Mouse (Mus musculus) forelimb bud, embryonic 11.5 days (tissue): Measurements from ENCODE around the gene Lpgat1.

Source experiments
- DNase-seq: peaks from one replicate; pipeline ENCODE4 v3.0.0-alpha.2; 2012; ENCODE audit warnings: low read depth, low spot score

Lpgat1 gene

DNA sequence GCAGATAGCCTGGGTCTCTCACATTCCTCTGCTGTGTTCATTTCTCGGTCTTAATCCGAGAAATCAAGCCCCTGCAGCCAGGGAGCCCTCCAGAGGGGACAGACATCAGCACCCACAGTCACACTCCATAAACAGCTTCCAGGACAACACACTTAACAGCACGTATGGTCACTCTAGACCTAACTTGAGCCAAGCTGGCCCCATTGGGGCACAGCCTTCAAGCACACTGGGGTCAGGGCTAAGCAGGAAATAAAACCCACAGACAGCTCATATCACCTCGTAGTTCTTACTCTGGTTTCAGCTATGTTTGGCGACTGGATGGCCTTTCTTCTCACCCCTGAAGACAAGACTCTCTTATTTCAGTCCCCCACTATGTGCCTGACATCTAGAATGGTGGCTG, 87.1 kb downstream of the Lpgat1 start:
- no peak for DNase-seq

DNA sequence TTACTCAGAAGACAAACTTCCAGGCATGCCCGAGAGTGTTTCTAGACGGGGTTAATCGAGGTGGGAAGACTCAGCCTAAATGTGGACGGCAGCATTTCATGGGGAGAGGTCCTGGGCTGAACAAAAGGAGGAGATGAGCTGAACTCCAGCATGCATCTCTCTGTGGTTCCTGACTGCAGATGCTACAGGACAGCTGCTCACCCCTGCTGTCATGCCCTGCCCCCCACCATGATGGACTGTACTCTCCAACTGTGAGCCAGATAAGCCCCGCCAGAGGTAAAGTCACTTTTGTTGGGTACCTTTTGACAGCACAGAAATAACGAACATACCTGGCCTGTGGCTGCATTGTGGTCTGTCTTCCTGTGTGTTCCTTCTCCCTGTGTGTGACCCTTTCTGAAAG, 88.2 kb downstream of the Lpgat1 start:
- DNase-seq = no peak

- DNase-seq = no peak
Measured at GRCm38 (mm10) chr1:191806740-191807139, 89.1 kb downstream of the Lpgat1 start.

DNA sequence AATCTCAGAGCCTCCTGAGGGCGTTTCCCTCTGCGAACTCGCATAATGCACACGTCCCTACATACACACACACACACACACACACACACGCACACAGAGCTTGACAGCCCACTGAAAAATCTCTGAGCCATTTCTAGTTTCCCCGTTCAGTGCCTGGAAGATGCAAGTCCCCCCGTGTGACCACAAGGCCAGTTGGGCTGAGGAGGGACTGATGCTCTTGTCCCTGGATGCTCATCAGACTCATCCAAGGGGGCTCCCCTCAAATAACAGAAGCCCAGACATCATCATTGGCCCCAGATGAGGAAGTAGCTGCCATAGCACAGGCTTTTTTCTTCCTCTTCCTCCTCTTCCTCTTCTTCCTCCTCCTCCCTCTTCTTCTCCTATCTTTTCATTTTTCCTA, 90.3 kb downstream of the Lpgat1 start:
- no peak for DNase-seq

DNA sequence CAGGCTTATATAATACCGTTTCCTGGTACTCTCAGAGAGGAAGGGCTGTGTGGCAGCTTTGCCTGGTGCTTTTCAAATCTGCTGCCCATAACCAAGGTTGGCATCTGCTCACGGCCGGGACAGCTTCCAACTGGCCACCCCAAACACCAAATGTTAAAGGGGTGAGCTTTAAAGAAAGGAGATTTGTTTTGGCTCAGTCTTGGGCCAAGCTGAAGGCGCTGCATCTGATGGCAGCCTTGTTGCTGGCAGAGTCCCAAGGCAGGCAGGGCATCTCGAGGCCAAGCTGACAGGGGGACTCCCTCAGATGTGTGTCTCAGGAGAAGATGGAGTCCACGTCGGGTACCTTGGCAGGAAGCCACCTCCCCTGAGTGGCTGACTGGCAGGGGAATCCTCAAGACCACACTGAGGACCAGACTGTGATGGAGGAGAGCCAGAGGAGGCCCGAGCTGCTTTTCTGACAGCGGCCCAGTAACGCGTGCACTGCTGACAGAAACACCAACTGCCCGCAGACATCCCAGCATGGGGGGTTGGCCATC, 91.1 kb downstream of the Lpgat1 start:
- DNase-seq = no peak

DNA sequence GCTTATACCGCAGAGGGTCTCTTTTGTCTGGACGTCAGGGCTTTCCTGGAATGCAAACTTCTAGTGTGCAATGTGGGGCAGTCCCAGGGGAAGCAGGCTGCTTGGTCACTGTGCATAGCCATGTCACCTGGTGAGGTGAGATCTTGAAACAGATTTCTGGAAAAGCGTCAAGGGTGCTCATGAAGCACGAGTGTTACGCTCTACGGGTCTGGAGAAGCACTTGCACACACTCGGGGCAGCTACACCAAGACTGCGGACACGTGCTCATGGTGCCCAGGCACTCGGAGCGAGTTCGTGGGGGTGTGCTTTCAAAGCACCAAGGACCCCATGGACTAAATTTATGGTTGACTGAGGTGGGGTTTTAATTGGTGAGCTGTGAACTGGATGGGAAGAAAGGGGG, 94.1 kb downstream of the Lpgat1 start:
- DNase-seq = no peak

DNA sequence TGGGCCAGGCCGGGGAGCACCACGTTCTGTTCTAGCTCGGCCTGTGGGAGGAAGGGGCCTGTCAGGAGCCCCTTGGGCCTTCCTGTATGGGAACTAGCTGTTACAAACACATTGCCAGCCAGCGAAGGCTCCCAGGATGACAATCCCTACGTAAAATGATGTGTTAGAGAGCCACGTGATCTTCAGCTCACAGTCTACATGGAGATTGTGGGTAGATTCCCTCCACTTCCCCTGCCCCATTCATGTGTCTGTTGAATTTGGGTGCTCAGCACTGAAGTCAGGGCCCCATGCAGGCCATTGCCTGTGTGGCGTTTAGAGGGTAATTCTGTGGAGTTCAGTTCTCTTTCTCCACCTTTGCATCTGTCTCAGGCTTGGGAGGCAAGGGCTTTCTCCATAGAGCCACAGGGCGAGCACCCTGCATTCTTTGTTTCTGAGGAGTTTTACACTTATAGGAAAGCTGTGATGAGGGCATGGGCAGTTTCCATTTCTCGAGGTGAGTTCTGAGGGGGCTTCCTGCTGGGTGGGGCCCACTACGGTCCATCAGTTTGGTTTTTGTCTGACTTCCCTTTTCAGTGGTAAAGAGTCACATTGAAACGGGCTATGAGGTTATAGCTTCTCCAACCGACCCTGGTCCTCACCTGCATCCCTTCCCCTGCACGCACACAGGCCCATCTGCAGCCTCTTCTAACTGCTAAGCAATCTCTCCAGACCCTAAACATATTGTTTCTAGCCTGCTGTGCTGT, 95.5 kb downstream of the Lpgat1 start:
- DNase-seq = no peak

GRCm38 (mm10) chr1:191814240-191814639, 96.6 kb downstream of the Lpgat1 start:
- DNase-seq = no peak

DNA sequence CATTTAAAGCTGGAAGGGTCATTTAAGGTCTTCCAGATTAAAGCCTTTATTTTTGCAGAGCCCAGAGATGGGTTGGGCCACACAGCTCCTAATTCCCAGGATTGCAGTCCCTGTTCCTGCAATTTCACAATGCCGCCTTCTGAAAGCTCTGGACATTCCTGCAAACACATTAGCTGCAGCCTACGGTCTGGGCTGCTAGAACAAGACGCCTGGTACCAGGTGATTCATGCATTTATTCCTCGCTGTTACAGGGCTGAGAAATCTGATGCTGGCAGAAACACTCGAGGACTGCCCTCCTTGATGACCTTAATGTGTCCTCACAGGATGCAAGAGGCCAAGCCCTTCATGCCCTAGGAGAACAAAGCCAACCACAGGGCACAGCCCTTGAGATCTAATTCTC, 97.3 kb downstream of the Lpgat1 start:
- no peak for DNase-seq

- no peak for DNase-seq
Measured at GRCm38 (mm10) chr1:191816596-191816995, 99.0 kb downstream of the Lpgat1 start.

GRCm38 (mm10) chr1:191817418-191818144, 99.9 kb downstream of the Lpgat1 start:
- DNase-seq = peak; percentile 87

DNA sequence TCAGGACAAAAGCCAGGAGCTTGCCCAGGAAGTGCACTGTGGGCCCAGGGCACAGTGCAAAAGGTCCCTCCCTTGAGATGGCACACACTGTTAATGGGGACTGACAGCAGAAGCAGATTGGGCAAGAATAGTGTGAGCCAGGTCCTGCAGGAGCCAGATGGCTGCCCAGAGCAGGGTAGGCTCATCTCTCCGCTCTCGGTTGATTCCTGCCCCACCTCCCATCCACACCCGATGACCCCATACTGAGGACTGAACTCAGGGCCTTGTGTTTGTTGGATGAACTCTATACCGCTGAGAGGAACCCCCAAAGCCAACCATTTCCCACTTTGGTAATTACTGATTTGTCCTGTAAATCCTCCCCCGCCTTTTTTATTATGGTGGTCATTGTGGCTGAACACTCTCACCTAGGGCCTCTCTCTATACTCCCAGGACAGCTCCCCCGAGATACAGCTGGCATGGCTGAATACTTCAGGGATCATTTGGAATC, 100.6 kb downstream of the Lpgat1 start:
- no peak for DNase-seq

- no peak for DNase-seq
Measured at GRCm38 (mm10) chr1:191819026-191819425, 101.4 kb downstream of the Lpgat1 start.

GRCm38 (mm10) chr1:191820951-191821325, 103.3 kb downstream of the Lpgat1 start:
- no peak for DNase-seq

GRCm38 (mm10) chr1:191821326-191822091, 103.9 kb downstream of the Lpgat1 start, which contains the start of gene Nek2:
Nek2 (plus strand) TSS chr1:191821444.
- DNase-seq = peak; percentile 99

GRCm38 (mm10) chr1:191829124-191829523, 111.5 kb downstream of the Lpgat1 start:
- DNase-seq = no peak

GRCm38 (mm10) chr1:191833396-191833795, 115.8 kb downstream of the Lpgat1 start:
- no peak for DNase-seq
